Mouse (Mus musculus) lung, embryonic 16.5 days (tissue): ENCODE data around the gene Gimap5. TPM values are rescaled to one million over a fixed set of nuclear protein-coding genes. Genes with fewer than 3 reads are reported as not detected.

Experiments used
- ATAC-seq: fragments of 200-750 bp; cut with Nextera tagmentation; 2 replicates; pipeline ENCODE4 v1.8.0; 2017; ENCODE audit warnings: low read depth, mild to moderate bottlenecking, moderate library complexity
- H3K27ac ChIP-seq: fragments of 300-500 bp; sonication (generic); 2 replicates; pipeline ENCODE4 v1.5.1; 2014; ENCODE audit warnings: mild to moderate bottlenecking, control low read depth, low read length
- H3K27me3 ChIP-seq: fragments of 300-500 bp; sonication (generic); 2 replicates; pipeline ENCODE4 v1.6.1; 2014; ENCODE audit warnings: low read depth, low read length, mixed read lengths; ENCODE audit not compliant: control insufficient read depth, insufficient read depth
- H3K36me3 ChIP-seq: fragments of 300-500 bp; sonication (generic); 2 replicates; pipeline ENCODE4 v1.6.1; 2014; ENCODE audit warnings: low read length; ENCODE audit not compliant: control insufficient read depth, insufficient read depth
- H3K4me1 ChIP-seq: fragments of 300-500 bp; sonication (generic); replicated peaks from 2 replicates; pipeline ENCODE4 v1.6.1; 2014; ENCODE audit warnings: low read length, mixed read lengths; ENCODE audit not compliant: control insufficient read depth, insufficient read depth
- H3K4me2 ChIP-seq: fragments of 300-500 bp; sonication (generic); 2 replicates; pipeline ENCODE4 v1.6.1; 2014; ENCODE audit warnings: low read depth, low read length, control low read depth
- H3K4me3 ChIP-seq: fragments of 300-500 bp; sonication (generic); 2 replicates; pipeline ENCODE4 v1.5.1; 2014; ENCODE audit warnings: mild to moderate bottlenecking, low read length, control low read depth
- H3K9ac ChIP-seq: fragments of 300-500 bp; sonication (generic); 2 replicates; pipeline ENCODE4 v1.6.1; 2014; ENCODE audit warnings: low read length, control low read depth
- H3K9me3 ChIP-seq: fragments of 300-500 bp; sonication (generic); 2 replicates; pipeline ENCODE4 v1.6.1; 2016; ENCODE audit warnings: low read length; ENCODE audit not compliant: control insufficient read depth
- WGBS: fragments of 180-500 bp; shearing (Covaris S2); extraction: QIAGEN DNeasy Blood & Tissue Kit; methylation state at CpG from one replicate; pipeline ENCODE4 v1.1.7; 2014; 5-methylcytosine and 5-hydroxymethylcytosine counted together
- polyA plus RNA-seq: library from polyadenylated mRNA; unstranded; fragments of >200 nt; fragmentation: Nextera tagmentation; extraction: Ambion mirVana; gene quantifications from 2 replicates; pipeline ENCODE4 v1.2.1, GENCODE M21; 2015

Gene Gimap5
- polyA plus RNA-seq, 1 experiment from 2014 or later = 22.4 TPM

GRCm38 (mm10) chr6:48704146-48704545 is 41.9 kb upstream of the Gimap5 start:
- H3K9ac ChIP-seq = no peak overlapping the region
- no peaks in the 10 kb centered on the region for H3K36me3 ChIP-seq
- H3K27ac ChIP-seq = no peak overlapping the region
- H3K9me3 ChIP-seq = no peaks in the 10 kb centered on the region
- no peak overlapping the region for H3K4me2 ChIP-seq
- H3K4me1 ChIP-seq = no peaks in the 10 kb centered on the region
- H3K4me3 ChIP-seq = no peak overlapping the region
- ATAC-seq = no peak
- H3K27me3 ChIP-seq = no peaks in the 10 kb centered on the region

GRCm38 (mm10) chr6:48706130-48706529 is 39.9 kb upstream of the Gimap5 start:
- Histone ChIP-seq H3K9ac (peak overlapping the region; percentile 43), H3K27ac (peak overlapping the region; percentile 22; the same call in 1 of the 2 replicates), H3K4me3 (peak overlapping the region; percentile 22; the same call in 1 of the 2 replicates)

GRCm38 (mm10) chr6:48718455-48718854 is 27.5 kb upstream of the Gimap5 start, which contains the start of the genes Gm28053 and Gimap7:
Gene Gm28053 (plus strand): TSS chr6:48718607.
Gene Gimap7 (plus strand): TSS chr6:48718621.
- no peaks in the 10 kb centered on the region for H3K36me3 ChIP-seq
- H3K27ac ChIP-seq = no peak within 1 kb of the TSS
- ATAC-seq = no peak
- no peak within 1 kb of the TSS for H3K9ac ChIP-seq
- WGBS = 59% methylated on average over 2 of the region's 2 CpGs
- H3K9me3 ChIP-seq = no peaks in the 10 kb centered on the region
- no peak within 1 kb of the TSS for H3K4me2 ChIP-seq
- no peak within 1 kb of the TSS for H3K4me3 ChIP-seq
- H3K27me3 ChIP-seq = no peaks in the 10 kb centered on the region
- no peaks in the 10 kb centered on the region for H3K4me1 ChIP-seq

More at GRCm38 (mm10) chr6:48706130-48706529, 39.9 kb upstream of the Gimap5 start:
- Histone ChIP-seq H3K27me3 (no peaks in the 10 kb centered on the region), H3K36me3 (no peaks in the 10 kb centered on the region), H3K9me3 (no peaks in the 10 kb centered on the region), H3K4me2 (peak overlapping the region; percentile 24), H3K4me1 (no peaks in the 10 kb centered on the region)
- 28% methylated on average over 3 of the region's 3 CpGs for WGBS
- ATAC-seq = no peak

- Histone ChIP-seq H3K9me3 (no peaks in the 10 kb centered on the region), H3K4me2 (no peak overlapping the region), H3K27ac (no peak overlapping the region), H3K27me3 (no peaks in the 10 kb centered on the region), H3K36me3 (no peaks in the 10 kb centered on the region), H3K9ac (no peak overlapping the region), H3K4me3 (no peak overlapping the region), H3K4me1 (peaks cover 2% of the 10 kb centered on the region)
- WGBS = 65% methylated on average over 4 of the region's 4 CpGs
- ATAC-seq = no peak
These were observed 25.7 kb upstream of the Gimap5 start for GRCm38 (mm10) chr6:48720326-48720725.

- Histone ChIP-seq H3K27ac (no peak overlapping the region), H3K9ac (no peak overlapping the region), H3K9me3 (no peaks in the 10 kb centered on the region), H3K36me3 (no peaks in the 10 kb centered on the region), H3K4me3 (no peak overlapping the region), H3K4me1 (peaks cover 8% of the 10 kb centered on the region), H3K4me2 (no peak overlapping the region), H3K27me3 (no peaks in the 10 kb centered on the region)
- 70% methylated on average over 8 of the region's 8 CpGs for WGBS
- no peak for ATAC-seq
These were observed 22.5 kb upstream of the Gimap5 start for GRCm38 (mm10) chr6:48723468-48723867.

- Histone ChIP-seq H3K4me1 (peaks cover 8% of the 10 kb centered on the region), H3K4me2 (no peak overlapping the region), H3K4me3 (no peak overlapping the region), H3K27ac (no peak overlapping the region; the same call in 1 of the 2 replicates), H3K27me3 (no peaks in the 10 kb centered on the region), H3K9ac (no peak overlapping the region), H3K9me3 (no peaks in the 10 kb centered on the region), H3K36me3 (no peaks in the 10 kb centered on the region)
- WGBS = 6% methylated on average over 1 of the region's 1 CpGs
- peak; percentile 90 for ATAC-seq
These were observed 20.5 kb upstream of the Gimap5 start for GRCm38 (mm10) chr6:48725476-48725875.

- Histone ChIP-seq H3K27ac (no peak overlapping the region), H3K4me3 (no peak overlapping the region), H3K4me2 (no peak overlapping the region), H3K4me1 (peaks cover 8% of the 10 kb centered on the region), H3K36me3 (no peaks in the 10 kb centered on the region), H3K9me3 (no peaks in the 10 kb centered on the region), H3K27me3 (no peaks in the 10 kb centered on the region), H3K9ac (no peak overlapping the region)
- WGBS = 68% methylated on average over 5 of the region's 5 CpGs
- no peak for ATAC-seq
These were observed 18.2 kb upstream of the Gimap5 start for GRCm38 (mm10) chr6:48727761-48728160.

- Histone ChIP-seq H3K4me2 (no peak overlapping the region), H3K27ac (no peak overlapping the region), H3K27me3 (no peaks in the 10 kb centered on the region), H3K9ac (no peak overlapping the region), H3K4me3 (no peak overlapping the region), H3K36me3 (no peaks in the 10 kb centered on the region), H3K4me1 (no peaks in the 10 kb centered on the region), H3K9me3 (no peaks in the 10 kb centered on the region)
- ATAC-seq = no peak
- 36% methylated on average over 8 of the region's 8 CpGs for WGBS
These were observed 13.1 kb upstream of the Gimap5 start for GRCm38 (mm10) chr6:48732864-48733304.

- Histone ChIP-seq H3K27me3 (no peaks in the 10 kb centered on the region), H3K9ac (no peak overlapping the region), H3K9me3 (no peaks in the 10 kb centered on the region), H3K4me3 (no peak overlapping the region), H3K4me2 (no peak overlapping the region), H3K4me1 (no peaks in the 10 kb centered on the region), H3K27ac (no peak overlapping the region), H3K36me3 (no peaks in the 10 kb centered on the region)
- ATAC-seq = no peak
- WGBS = 90% methylated on average over 1 of the region's 1 CpGs
These were observed 12.3 kb upstream of the Gimap5 start for GRCm38 (mm10) chr6:48733660-48734059.

- Histone ChIP-seq H3K4me3 (no peak overlapping the region), H3K4me2 (no peak overlapping the region), H3K9me3 (no peaks in the 10 kb centered on the region), H3K27ac (no peak overlapping the region), H3K27me3 (peaks cover 3% of the 10 kb centered on the region; the same call in 1 of the 2 replicates), H3K36me3 (no peaks in the 10 kb centered on the region), H3K9ac (no peak overlapping the region), H3K4me1 (0 out of 2 replicates have a peak, but pooled peaks cover 8% of the 10 kb centered on the region)
- WGBS = 72% methylated on average over 2 of the region's 2 CpGs
- no peak for ATAC-seq
These were observed 8.9 kb upstream of the Gimap5 start for GRCm38 (mm10) chr6:48737053-48737452.
